Mouse (Mus musculus) left cerebral cortex, postnatal 14 days (tissue): Measurements from ENCODE around the gene Smg1. TPM values are rescaled to one million over a fixed set of nuclear protein-coding genes. Genes with fewer than 3 reads are reported as not detected.

Source experiments
- DNase-seq, 2 experiments: peaks; one replicate each; pipeline ENCODE4 v3.0.0; 2021 to 2022; ENCODE audit warnings: low spot score in 2 of 2, mixed read lengths in 1 of 2
- intact Hi-C: fragments of 180-260 bp; cut with DNase I; formaldehyde crosslinking; loops from one replicate; pipeline ENCODE4 v1.15.1; 2025
- long read RNA-seq, 2 experiments: library from polyadenylated mRNA; stranded (forward); transcript quantifications; one replicate each; pipeline ENCODE4 v2.0.0; 2021
- total RNA-seq, 2 experiments: library from RNA; stranded (reverse); gene quantifications; 2 replicates each; pipeline ENCODE4 v1.2.3; 2021

Smg1 gene
- 10 to 100 TPM; 61.1 to 67.2 TPM for total RNA-seq
- long read RNA-seq, experiment 1, partial matches to known transcripts = 2 of 4 reads
- long read RNA-seq, experiment 1, other reads (novel, unspliced or antisense) = 2 of 4 reads
- long read RNA-seq, experiment 2, partial matches to known transcripts = 0 of 2 reads
- long read RNA-seq, experiment 2, other reads (novel, unspliced or antisense) = 2 of 2 reads

DNA sequence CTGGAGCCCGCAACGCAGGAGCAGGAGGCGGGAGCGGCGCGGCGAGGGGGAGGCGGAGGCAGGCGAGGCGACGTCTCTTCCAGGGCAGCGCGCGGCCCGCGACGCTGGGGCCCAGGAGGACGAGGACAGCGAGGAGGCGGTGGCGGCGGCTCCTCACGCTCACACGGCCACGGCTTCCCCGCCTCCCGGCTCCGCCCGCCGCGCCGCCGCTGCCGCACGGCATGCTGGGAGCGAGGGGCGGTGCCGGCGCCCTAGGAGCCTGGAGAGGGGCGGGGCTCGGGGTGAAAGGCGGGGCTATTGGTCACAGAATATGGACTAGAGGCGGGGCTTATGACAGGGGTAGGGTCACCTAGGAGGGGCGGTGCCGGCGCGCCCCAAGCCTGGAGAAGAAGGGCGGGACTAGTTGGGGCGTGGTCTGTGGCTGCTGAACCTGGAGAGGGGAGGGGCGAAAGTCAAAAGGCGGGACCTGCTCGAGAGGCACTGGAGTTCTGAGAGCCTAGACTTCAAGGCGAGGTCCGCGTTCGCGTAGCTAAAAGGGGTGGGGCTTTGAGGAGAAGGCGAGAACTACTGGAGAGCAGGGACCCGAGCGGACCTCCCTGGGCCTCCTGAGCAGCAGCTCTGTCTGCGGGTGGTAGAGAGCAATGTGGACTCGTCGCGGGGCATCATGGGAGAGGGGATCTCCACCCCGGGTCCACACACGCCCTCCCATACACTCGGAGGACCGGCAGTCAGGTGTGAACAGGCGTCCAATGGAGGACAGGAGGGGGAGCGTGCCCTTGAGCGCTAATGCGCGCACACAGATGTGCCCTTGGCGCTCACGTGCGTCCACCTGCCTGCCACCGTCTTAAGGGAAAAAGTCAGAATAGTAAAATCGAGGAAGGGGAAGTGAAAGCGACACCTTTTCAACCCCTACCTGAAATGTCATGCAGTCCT lies at the start of gene Smg1:
Gene Smg1, minus strand, starts transcription at position 218 of the 933 bp plus-strand sequence.
- intact Hi-C loops = loop anchor here (5.0 kb wide), 1 partner anchor 54 kb away; no protein-coding TSS in a partner anchor

DNA sequence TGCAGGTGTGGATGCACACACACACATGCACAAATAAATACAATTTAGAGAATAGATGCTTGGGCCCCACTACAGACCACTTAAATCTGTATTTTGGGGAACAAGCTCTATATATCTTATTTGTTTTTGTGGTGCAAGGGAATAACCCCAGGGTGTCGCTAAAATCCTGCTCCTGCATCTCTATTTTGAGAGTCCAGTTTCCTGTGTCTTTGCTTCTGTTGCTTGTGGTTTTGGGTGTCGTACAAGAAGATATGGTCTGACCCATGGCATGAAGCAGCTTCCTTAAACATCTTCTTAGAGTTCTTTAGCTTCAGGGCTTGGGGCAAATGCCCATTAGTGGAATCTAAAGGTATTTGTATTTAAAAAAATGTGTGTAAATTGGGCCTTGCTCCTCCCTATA lies 39.7 kb upstream of the Smg1 start:
- intact Hi-C loops = no loop called here
- DNase-seq = no peak

More for the DNA sequence above, at the start of gene Smg1:
- DNase-seq = peak; percentile 94 to 97

DNA sequence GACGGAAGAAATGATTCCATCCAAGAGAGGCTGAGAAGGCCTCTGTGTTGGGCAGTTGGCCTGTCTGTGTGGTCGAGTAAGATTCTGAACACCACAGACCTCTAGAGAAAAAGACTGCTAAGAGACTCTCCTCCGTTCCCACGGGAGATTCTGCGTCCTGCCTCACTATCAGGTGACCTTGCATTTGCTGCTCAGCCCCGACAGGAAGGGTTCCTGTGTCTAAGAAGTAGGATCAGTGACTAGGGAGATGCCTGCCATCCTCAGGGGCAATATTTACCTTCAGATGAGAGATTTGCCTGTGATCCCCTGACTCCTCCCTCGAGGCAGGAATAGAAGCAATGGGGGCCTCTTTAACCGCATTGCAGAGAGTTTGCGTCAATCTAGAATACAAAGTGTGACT lies 39.1 kb upstream of the Smg1 start:
- DNase-seq = no peak
- intact Hi-C loops = no loop called here

DNA sequence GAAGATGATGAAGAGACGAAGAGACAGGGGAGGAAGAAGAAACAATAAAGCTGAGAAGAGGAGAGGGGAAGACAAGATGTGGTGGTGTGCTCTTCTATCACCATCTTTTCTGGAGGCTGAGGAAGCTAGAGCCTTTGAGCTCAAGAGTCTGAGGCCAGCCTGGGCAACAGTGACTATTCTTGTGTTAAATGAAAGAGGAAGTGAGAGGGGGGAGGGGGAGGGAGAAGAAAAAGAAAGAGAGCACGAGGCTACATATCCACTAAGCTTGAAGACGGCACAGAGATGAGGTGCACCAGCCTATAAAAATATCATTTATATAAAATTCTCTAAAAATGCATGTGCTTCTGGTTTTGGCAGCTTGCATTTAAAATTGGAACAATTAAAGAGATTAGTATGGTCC lies 36.1 kb upstream of the Smg1 start:
- intact Hi-C loops = no loop called here

DNA sequence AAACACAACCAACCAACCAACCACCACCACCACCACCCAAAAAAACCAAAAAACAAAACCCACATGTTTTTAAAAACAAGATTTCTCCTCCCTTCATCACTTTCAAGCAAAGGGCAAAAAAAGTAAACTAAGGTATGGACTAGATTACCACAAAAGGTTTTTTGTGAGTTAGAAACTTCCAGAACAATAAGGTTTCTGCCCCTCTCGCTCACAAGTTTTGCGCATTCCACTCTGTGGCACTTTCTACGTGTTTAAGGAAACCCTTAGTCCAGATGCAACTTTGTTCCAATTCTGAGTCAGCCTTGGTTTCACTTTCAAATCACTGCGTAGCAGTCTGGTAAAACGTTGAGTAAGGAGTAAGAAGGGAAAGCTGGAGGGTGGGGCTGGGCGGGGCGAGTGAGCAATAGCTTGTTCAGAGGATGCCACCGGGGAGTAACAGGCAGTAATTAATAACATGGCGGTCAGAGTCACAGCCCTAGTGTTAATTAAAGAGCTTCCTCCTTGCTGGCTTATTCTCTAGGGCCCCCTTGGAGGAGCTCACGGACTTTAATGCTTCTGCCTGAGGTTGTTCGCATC lies 34.0 kb upstream of the Smg1 start:
- no peak for DNase-seq
- intact Hi-C loops = no loop called here

More for the DNA sequence above, 36.1 kb upstream of the Smg1 start:
- peak in 1 of 2 experiments; percentile 16 for DNase-seq

DNA sequence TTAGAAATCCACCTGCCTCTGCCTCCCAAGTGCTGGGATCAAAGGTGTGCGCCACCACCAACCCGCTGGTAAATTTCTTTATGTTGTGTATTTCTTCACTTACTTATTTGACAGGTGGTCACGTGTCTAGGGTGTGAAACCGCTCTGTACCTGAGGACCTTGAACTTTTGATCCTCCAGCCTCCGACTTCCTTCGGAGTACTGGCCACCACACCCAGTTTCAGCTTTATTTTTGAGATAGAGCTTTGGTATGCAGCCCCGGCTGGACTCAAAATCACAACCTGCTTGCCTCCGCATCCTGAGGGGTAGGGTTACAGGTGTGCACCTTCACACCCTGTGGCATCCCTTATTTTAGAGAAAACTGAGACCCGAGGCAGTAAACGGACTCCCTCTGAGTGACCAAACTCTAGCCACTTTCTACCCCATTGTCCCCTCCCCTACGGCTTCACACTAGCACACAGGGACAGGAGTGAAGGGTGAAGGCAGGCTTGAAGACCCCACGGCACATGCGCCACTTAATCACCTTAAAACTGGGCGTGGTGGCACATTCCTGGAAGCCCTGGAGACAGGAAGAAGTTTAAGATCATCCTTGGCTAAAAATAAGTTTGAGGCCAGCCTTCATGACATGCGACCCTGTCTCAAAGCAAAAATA lies 33.3 kb upstream of the Smg1 start:
- intact Hi-C loops = no loop called here

DNA sequence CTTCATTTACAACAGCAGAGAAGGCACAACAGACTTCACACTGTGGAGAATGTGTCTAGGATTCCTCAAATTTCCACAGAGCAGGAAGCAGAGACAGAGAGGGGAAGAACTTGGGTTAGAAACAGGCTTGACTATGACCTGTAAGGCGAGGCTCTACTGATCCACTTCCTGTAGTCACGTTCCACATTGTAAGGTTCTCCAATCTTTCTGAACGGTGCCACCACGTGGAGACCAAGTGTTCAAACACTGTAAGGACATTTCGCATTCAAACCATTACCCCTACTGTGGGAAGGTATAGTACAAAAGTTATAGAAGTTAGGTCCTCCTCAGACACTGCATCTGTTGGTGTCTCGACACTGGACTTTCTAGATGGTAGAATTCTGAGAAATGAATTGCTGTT lies 31.8 kb upstream of the Smg1 start:
- intact Hi-C loops = no loop called here
- no peak for DNase-seq

More for the DNA sequence above, 33.3 kb upstream of the Smg1 start:
- DNase-seq = no peak

DNA sequence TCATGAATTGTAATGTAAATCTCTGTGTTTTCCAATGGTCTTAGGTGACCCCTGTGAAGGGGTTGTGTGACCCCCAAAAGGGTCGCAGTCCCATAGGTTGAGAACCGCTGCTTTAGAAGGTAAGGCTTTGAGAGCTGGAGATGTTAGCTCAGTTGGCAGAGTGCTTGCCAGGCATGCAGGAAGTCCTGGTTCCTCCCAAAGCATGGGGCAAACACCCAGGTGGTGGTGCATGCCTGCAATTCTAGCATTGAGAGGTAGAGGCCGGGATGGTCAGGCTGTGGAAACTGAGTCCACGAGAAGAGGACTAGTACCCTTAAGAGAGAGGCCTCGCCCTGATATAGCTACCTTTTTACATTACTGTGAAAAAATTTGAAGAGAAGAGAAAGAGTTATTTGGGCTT lies 31.4 kb upstream of the Smg1 start:
- intact Hi-C loops = no loop called here
- no peak for DNase-seq

DNA sequence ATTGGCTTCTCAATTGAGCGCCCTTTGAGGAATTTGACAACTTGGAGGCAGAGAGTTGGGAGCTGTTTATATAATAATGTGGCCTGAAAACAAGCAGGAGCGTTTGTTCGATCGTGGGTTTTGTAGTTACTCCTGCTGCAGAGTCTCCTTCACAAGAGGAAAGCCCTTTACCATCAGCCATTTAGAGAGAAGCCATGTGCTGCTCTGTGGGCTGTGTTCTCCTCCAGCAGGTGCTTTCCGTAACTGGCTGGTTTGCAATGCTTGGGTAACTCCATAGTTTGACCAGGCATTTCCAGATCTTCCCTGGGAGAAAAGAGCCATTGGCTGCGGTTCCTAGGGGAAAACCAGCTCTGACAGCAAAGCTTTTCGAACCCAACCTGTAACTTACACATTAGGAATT lies 30.7 kb upstream of the Smg1 start:
- DNase-seq = no peak
- intact Hi-C loops = no loop called here

DNA sequence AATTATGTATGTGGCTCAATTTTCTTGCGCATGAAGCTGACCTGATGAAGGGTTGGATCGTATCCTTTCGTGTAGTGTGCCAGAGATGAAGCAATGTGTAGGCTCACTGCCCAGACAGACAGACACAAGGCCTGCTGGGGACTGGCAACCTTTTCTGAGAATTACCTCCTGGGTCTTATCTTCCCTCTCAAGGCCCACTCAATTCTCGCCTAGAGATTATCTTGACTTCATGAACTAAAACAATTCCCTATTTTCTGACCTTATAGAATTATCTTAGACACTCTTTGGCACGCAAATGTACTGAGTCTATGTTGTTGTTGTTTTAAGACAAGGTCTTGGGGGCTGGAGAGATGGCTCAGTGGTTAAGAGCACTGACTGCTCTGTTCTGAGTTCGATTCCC lies 22.6 kb upstream of the Smg1 start:
- DNase-seq = no peak
- intact Hi-C loops = no loop called here

DNA sequence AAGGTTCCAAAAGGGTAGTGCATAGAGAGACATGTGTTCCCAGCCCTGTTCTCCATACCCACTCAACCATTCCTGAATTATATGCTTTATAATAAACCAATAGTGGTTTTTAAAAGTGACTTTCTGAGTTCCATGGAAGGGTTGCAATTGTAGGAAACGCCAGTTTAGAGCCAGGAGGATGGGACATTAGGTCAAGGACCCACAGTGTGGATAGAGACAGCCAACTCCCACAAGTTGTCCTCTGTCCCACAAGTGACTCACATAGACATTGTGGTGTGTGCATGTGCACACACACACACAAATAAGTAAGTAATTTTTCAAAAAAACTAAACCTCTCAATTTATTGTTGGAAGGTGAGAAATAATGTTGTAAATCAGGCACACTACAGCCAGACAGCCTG lies 20.1 kb upstream of the Smg1 start:
- no peak for DNase-seq
- intact Hi-C loops = no loop called here

DNA sequence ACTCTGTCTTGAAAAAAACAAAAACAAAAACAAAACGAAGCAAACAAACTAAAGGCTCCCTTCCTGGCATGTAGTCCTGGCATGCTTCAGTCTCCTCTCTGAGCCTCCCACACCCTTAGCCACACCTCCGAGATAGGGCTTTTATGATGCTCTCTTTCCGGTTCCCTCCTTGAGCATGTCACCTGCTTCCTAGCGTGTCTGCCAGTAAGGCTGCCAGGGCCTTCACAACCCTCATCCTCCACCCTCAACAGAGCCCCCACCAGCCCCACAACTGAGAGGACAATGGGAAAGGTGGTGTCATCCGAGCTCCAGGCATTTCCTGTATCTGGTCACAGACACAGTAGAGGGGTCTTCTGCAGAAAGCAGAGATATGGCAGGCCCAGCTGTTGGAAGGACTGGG lies 18.9 kb upstream of the Smg1 start:
- intact Hi-C loops = no loop called here
- DNase-seq = no peak

DNA sequence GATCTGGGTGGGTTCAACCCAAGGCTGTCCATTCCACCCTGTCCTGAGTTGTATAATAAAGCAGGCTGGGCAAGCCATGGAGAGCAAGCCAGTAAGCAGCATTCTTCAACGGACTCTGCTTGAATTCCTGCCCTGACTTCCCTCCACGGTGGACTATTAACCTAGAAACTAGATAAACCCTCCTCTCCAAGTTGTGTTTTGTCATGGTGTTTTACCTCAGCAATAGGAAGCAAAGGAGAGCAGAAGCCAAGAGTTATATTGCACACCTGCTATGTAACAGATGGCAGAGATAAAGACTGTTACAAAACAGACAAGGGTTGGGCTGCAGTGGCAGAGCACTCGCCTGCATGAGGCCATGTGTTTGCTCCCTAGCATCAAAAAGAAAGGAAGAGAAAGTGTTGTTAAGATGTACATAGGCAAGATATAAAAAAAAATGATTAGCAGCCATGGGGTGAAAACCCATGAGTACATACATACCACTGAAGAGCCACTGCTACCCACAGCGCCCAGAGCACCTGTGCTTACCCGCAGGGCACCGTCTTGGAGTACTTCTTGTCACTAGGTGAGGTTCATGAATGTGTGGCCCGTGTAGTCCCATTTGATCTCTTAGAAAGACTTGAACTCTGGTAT lies 16.3 kb upstream of the Smg1 start:
- intact Hi-C loops = no loop called here
- DNase-seq = no peak

DNA sequence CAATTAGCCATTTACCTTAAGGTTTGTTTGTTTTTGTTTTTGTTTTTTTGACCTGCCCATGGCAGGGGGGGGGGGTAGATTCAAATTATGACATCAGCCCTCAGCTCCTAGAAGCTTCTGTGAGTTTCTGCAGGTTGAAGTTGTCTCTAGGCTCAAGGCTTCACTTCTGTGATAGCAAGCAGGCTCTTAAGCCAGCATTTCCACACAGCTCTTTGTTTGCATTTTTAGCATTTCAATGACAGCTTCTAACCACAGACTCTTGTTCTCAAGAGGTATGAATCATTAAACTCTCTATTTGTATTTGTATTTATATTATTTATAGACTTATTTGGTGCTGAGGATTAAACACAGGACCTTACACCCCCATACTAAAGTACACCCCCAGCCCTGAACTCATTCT lies 15.0 kb upstream of the Smg1 start:
- DNase-seq = no peak
- intact Hi-C loops = no loop called here

DNA sequence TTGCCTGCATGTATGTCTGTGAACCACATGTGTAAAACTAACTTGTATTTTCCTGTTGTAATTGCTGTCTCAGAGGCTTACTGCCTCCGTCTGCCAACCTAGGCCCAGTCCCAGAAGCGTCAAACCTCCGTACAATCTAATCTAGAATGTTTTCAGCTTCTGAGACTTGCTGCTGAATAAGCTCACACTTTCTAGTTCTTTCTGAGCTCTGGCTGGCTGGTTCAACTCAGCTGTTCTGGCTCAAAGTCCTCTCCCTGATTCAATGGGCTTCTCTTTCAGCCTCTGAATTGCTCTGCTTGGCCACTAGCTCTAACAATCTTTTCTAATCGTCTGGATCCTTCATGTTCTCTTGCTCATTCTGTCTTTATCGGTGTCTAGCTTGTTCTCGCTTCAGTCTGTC lies 13.3 kb upstream of the Smg1 start:
- intact Hi-C loops = no loop called here
- no peak for DNase-seq

DNA sequence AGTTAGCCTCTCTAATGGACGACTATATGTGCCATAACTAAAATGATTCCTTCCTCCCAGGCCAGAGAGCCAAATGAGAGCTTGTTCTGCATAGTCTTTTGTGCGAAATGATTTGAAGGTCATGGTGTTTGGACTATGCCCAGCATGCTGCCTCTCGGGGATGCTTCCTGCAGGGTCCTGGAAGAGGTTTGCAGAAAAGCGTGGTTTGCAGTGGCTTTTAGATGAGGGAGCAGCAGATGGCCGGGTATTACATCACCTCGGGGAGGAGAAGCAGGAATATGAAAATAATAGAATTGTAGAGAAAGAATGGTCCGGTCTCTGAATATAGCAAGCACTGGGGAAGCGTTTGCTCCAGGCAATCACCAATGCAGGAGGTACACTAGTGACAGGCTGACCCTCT lies 11.0 kb upstream of the Smg1 start:
- DNase-seq = peak; percentile 4 to 15
- intact Hi-C loops = no loop called here

DNA sequence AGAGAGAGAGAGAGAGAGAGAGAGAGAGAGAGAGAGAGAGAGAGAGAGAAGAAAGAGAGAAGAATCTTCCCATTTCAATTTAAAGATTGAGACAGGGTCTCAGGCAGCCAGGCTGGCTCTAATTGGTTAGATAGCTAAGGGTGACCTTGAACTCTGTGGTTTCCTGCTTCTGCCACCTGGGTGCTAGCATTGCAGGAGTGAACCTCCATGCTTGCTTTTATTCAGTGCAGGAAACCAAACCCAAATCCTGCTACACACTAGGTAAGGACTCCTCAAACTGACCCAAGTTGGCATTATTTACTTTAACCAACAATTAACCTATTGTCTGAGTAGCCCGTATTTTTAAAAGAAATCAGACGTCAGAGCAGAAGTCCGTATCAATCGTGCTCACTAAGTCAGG lies 10.5 kb upstream of the Smg1 start:
- DNase-seq = no peak
- intact Hi-C loops = no loop called here

DNA sequence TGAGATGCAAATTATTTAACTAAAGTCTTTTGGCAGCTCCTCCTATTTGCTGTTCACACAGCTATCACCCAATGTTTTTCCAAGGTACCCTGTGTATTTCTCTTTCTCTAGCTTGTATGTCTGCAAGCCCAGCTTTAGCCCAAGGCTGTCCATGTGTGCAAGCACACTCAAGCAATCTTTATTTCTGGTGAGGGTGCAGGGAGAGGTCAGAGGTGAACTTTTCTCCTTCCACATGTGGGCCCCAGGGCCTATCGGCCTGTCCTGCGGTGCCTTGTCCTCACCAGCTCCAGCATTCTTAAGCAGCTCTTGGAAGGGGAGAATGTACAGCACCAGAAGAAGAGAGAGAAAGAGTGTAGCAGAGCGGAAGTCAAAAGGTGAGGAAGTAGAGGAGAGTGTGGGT lies 9.5 kb upstream of the Smg1 start:
- DNase-seq = no peak
- intact Hi-C loops = no loop called here

DNA sequence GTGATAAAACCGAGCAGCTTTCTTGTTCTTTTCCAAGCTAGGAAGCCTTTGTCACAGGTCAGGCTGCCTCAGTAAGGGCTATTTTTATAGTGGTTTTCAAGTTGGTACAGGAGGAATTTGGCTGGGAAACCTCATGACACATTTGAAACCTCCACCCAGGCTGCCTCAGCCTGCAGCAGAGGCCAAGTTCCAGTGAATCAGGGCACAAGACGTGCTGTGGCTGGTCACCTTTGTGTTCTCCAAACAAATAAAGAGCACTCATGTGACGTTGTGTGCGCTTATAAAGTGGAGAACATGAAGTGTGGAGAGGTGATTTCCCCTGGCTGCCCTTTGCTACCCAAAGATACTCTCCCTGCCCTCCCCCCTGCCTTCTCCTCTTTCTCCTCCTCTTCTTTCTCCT lies 8.9 kb upstream of the Smg1 start:
- DNase-seq = no peak
- intact Hi-C loops = no loop called here
